ENCODE assay signal across 14 mouse cellular contexts in the genomic region with DNA sequence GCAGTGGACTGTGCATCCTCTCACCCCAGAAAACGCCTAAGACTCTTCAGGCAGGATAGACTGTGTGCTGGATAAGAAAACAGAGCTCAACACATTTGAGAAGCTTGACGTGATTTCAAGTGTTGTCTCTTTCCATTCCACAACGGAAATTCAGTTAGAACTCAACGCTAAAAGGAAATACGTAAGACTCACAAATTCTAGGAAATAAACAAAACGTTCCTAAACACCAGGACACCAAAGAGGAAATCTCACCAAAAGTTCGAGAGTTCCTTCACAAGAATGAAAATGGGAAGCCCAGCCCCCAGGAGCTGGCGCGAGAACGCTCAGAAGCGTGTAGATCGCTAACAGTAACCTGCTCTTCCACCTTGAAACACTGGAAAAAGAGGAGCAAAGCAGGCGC.
"Had no signal": no experiment of that assay in that cellular context is flagged by ENCODE, and none has a peak within 500 bp of the region (broad histone marks: within the 10 kb centered on the region; RNA-seq: fewer than 3 reads in every experiment).

No protein-coding gene starts in this region.

- H3K27me3 ChIP-seq: limb, embryonic 15.5 days had no signal

- H3K4me2 ChIP-seq: limb, embryonic 12.5 days; limb, embryonic 15.5 days; liver, embryonic 11.5 days; midbrain, embryonic 11.5 days had no signal

- ATAC-seq: liver, postnatal 0 days had no signal

- H3K9me3 ChIP-seq: limb, embryonic 12.5 days; limb, embryonic 15.5 days had no signal

- H3K36me3 ChIP-seq: limb, embryonic 12.5 days; limb, embryonic 15.5 days had no signal

- H3K27ac ChIP-seq: limb, embryonic 12.5 days; limb, embryonic 15.5 days; liver, embryonic 14.5 days had no signal

- H3K4me3 ChIP-seq: limb, embryonic 12.5 days; limb, embryonic 15.5 days had no signal

- DNase-seq: kidney, adult 18-20 months; kidney, adult 9 months; kidney, postnatal 14 days; kidney, postnatal 4 days; left cerebral cortex, postnatal 4 days; liver, postnatal 0 days; midbrain, embryonic 14.5 days; thymus, adult 18-20 months; thymus, postnatal 36 days had no signal

- H3K9ac ChIP-seq: limb, embryonic 12.5 days; limb, embryonic 15.5 days; liver, embryonic 14.5 days; liver, postnatal 0 days had no signal
